Mouse (Mus musculus): ENCODE data around the gene Tfr2.

The Tfr2 gene

GRCm38 (mm10) chr5:137569665-137570064, at the start of gene Tfr2:
Tfr2 (plus strand) TSS chr5:137569840.
- no peak for DNase-seq

DNA sequence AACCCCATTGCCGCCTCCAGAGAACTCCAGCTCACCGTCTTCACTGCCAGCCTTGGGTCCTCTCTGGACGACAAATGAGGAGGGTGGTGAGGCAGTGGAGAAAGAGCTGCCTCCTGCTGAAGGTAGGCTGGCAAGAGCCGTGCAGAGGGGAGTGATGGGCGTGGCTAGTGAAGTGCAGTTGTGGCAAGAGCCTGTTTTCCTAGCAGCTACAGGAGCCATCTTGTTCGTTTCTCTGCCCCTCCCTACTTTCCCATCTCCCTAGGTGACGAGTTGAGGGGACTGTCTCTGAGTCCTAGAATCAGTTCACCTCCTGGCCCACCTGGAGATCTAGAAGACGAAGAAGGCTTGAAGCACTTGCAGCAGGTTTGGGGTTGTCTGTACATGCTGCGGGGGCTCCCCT, 47.8 kb upstream of the Tfr2 start:
- DNase-seq = no peak

DNA sequence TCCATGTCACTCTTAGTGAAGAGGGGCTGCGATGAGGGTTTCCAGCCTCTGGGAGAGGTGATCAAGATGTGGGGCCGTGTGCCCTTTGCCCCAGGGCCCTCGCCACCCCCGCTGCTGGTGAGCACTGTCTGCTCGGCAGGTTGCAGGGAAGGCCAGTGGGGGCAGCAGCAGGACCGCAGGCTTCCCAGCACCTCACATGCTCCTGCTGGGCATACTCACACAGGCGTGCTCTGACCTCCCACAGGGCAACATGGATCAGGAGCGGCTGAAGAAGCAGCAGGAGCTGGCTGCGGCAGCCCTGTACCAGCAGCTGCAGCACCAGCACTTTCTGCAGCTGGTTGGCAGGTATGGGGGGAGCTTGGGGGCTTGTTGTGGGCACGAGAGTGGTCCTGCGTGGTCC, 46.9 kb upstream of the Tfr2 start:
- DNase-seq = peak in 1 of 2 experiments; percentile 14

- DNase-seq = peak in 1 of 2 experiments; percentile 41
Observed at GRCm38 (mm10) chr5:137523396-137524250, 46.0 kb upstream of the Tfr2 start.

DNA sequence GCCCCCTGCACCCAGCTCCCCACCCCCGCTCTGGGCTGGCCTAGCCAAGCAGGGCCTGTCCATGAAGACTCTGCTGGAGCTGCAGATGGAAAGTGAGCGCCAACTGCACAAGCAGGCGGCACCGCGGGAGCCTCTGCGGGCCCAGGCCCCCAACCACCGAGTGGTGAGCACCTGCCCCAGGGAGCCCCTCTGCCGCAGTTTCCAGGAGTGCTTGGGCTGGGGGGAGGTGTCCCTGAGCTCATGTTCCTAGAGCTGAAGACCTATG, 45.5 kb upstream of the Tfr2 start:
- no peak for DNase-seq

- DNase-seq = peak; percentile 42 to 44
Observed at GRCm38 (mm10) chr5:137524671-137525070, 45.0 kb upstream of the Tfr2 start.

DNA sequence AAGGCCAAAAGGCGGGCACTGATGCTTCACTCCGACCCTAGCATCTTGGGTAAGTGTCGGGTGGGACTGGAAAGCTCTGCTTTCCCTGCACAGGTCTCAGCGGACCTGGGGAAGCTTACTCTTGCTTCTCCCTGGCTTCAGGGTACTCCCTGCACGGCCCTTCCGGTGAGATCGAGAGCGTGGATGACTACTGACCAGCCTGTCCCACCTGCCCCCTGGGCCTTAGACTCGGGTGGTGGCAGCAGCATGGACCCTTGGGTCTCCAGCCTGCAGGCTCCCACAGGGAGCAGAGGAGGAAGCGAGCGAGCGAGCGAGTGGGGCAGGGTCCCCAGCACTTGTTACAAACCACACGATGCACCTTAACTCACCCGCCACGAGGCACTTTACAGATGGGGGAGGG, 44.1 kb upstream of the Tfr2 start:
- DNase-seq = peak in 1 of 2 experiments; percentile 23

DNA sequence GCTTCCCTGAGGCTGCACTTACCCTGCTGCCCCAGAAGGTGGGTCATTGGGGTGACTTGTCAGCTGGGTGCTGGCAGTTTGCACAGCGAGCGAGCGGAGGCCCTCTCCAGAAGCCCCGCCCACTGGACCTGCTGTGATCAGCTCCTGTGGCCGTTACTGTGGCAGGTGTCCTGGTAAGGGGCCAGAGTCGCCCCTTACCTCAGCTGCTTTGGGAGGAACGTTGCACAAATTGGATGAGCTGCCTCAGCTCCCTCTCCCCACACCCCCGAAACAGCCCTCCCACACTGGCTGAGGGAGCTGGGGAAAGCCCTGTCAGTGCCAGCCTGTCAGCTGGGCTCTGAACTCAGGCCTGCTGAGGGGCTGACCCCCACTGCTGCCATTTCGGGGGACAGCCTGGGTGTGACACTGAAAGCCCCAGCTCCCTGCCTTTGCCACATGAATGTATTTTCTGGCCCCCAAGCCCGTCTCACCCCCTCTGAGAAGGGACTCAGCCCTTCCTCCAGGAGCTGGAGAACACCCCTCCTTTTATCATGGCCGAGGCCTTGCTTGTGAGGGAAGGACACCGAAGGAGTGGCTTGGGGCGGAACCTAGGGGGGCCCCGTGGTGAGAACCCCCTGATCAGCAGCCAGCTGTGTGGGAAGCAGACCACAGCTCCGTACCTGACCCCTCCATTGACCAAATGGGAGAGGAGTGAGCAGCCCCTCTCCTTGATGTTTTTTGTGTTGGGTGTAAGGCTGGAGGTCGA, 43.3 kb upstream of the Tfr2 start:
- DNase-seq = peak; percentile 57 to 74

DNA sequence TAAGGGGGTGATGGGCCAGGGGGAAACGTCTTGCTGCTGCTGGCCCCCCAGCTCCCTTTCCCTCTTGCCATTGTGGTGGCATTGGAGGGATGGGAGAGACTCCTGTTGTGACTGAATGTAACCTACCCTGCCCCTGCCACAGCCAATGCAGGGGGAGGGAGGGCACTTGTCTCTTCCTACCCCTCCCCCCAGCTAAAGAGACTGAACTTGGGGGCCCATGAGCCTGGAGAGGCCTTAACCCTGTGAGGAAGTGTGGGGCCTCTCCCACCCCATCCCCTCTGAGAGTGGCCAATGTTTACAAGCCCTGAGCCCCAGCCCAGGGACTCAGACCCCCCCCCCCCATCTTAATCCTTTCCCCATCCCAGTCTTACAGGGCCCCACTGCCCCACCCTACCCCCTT, 42.2 kb upstream of the Tfr2 start:
- DNase-seq = no peak

- DNase-seq = peak in 1 of 2 experiments; percentile 46
Observed at GRCm38 (mm10) chr5:137528247-137528968, 41.2 kb upstream of the Tfr2 start.

DNA sequence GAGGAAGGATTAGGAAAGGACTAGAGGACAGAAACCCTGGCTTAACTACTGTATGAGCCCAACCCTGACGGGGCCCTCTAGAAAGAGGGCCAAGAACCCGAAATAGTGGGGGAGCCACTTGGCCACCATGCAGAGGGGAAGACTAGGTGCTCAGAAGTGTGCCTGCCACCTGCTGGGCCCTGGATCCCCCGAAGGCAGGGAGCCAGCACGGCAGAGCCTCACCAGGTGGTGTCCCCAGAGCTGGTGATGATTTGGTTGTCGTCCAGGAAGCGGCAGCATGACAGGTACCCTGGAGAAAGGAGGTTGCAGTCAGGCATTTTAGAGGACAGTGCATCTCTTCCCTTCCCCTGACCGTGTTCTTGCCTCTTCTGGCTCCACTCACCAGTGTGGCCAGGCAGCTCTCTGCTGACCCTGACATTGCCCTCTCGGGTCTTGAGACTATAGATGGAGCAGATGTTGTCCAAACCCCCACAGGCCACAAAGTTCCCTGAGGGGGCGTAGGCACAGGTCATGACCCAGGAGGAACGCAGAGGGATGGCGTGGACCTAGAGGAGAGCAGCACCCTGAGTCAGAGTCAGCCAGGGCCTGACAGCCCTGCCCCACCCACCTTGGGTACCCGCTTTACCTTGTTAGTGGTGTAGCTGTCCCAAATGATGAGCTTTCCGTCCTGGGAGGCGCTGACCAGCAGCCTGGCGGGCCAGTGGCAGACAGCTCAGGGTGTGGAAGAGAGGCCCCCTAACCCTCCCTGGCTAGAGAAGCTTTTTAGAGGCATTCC, 40.2 kb upstream of the Tfr2 start:
- peak in 1 of 2 experiments; percentile 57 for DNase-seq

DNA sequence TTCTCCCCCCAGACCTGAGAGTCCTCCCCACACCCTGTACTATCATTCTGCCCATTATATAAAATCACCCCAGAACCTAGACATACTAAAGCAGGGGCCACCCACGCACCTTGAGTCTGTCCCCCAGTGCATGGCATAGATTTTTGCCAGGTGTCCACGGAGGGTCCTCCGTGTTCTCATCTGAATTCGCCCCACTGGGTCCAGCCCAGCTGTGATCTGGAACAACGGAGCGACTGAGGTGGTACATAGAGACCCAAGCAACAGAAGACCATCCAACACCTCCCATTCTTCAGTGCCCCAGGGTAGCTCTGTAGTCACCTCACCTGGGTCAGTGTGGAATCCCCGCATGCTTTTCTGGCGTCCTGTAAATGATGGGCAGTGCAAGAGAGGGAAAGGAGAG, 39.6 kb upstream of the Tfr2 start:
- peak in 1 of 2 experiments; percentile 26 for DNase-seq

DNA sequence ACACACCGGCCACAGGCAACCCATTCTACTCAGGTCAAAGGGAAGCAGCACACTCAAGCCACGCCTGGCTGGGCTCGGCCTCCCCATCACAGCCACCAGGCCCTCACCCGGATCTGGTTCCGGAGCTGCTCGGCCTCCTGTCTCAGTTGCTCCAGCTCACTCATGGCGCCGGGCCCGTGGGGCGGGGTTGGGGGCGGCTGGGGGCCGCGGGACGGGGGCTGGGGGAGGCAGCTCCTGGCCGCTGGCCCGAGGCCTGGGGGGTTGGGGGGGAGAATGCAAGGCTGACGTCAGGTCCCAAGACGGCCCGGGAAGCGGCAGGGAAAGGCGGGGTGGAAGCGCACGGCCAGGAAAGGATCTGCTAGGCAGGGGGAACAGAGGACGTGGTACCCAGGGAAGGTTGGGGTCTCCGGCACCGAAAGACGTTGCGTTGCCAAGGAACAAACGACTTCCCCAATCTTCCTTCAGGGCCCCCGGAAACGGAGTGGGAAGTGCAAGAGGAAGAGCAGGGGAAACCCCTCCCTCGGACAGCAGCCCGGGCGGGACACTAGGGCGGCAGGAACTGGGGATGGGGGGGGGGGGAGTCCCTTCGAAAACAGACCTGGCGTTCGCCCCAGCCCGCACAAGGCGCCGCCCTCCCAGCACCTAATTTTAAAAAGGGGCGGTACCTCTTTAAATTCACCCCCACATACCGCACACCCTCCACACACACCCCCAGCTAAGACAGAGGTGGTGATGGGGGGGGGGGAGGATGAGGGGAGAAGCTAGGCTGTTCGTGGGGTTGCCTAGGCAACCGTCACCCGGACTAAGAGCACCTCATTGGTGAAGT, 38.8 kb upstream of the Tfr2 start:
- peak; percentile 63 to 79 for DNase-seq

- DNase-seq = peak; percentile 67 to 79
Observed at GRCm38 (mm10) chr5:137531414-137532130, 38.1 kb upstream of the Tfr2 start.

- DNase-seq = peak; percentile 49 to 57
Observed at GRCm38 (mm10) chr5:137532131-137532807, 37.4 kb upstream of the Tfr2 start.

DNA sequence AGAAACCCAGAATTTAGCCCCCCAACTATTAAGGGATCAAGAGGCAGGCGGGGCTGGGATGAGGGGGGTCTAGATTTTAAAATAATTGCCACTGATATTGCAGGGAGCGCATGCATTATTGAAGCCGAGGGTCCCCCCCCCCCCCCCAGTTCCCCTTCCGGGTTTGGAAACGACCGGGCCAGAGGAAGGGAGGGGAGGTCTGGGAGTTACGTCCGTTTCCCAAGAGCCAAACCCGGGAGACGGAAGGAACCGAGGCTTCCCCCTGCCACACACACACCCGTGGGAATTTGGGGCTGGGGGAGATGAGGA, 36.9 kb upstream of the Tfr2 start:
- DNase-seq = no peak

DNA sequence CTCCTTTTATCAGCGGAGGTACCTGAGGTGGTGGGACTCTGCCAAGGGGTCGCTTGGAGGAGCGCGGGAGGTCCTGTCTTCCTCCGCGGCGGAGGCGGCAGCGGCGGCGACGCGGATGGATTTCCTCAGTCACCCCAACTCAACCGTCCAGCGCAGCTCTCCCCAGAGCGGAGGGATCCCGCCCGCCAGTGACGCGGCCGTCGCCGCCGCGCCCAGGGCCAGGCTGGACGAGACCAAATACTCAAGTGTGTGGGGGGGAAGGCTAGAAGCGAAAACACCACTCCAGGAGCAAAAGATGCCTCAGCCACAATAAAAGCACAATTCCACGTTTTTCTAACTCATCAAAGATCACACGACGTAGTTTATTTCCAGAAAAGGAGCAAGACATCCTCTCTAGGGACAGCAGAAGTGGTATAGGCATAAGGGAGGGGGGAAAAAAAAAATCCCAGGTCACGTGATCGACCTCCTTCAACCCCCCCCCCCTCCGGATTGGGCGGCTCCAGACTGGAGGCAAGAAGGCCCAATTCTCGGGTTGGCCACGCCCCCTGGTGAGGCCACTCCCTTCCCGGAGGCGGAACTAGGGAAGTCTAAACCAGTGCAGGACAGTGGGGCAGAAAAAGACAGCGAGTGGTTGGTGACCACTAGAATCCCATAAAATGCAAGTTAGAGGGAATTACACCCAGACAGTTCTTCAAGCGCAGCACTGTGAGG, 36.4 kb upstream of the Tfr2 start, which contains the start of the genes Epo and Gnb2:
TSS of gene Epo (minus strand) at position 126 of the 711 bp plus-strand sequence.
TSS of gene Gnb2 (minus strand) at position 394 of the 711 bp plus-strand sequence.
- DNase-seq = peak; percentile 97 to 99

DNA sequence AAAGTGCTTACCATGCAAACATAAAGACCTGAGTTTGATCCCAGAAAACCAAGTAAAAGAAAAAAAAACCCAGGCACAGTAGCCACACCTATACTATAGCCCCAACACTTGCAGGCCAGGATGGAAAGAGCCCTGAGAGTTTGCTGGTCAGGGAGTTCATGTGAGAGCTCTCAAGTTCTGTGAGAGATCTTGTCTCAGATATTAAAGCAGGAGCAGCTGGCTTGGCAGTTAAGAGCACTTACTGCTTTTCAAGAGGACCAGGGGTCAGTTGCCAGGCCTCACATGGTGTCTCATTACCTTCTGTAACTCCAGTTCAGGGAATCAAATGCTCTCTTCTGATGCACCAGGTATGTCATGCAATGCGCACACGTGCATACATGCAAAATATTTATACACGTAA, 34.9 kb upstream of the Tfr2 start:
- DNase-seq = peak in 1 of 2 experiments; percentile 6

DNA sequence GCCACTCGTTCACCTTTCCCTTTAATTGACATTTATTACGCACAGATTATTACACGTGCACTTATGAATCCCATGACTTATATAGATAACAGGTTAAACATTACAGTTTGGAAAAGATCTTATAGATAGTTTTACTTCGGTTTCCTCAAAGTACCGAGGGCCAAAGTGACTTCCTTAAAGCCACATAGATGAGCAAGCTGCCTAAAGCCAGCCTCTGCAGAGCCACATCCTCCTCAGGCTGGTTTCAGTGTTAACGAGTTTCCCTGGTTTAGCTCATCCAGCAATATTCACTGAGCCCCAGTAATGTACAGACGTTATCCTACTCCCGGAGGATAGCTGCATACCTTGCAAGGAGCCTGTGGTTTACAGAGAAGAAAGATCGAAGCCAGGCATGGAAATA, 34.3 kb upstream of the Tfr2 start:
- no peak for DNase-seq

DNA sequence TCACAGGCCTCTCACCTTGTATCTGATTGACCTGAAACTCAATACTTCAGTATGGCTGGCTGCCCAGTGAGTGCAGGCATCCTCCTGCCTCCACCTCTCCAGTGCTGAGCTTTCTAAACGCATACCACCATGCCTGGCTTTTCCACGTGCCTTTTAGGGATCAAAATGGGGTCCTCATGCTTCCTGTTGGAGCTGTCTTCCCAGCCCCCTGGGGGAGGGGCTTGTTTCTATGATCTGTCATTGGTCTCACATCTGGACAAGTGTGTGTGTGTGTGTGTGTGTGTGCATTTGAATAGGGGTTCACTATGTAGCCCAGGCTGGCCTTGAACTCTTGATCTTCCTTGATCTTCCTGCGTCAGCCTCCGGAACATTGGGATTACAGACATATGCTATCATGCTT, 32.2 kb upstream of the Tfr2 start:
- peak in 1 of 2 experiments; percentile 6 for DNase-seq

All from cerebellum, postnatal 25 days (tissue).